Mouse (Mus musculus) monocyte, adult 2 months (primary cell): Measurements from ENCODE around the gene Fbxo28.
"Not testable (repeated sequence)": the region's sequence is repeated elsewhere in the genome, so short reads cannot be mapped to it uniquely, and the experiment has no call there.

Source experiments
- DNase-seq, 2 experiments: peaks; one replicate each; pipeline ENCODE4 v3.0.0; 2022; ENCODE audit warnings: low spot score in 2 of 2, low read depth in 1 of 2

The Fbxo28 gene

DNA sequence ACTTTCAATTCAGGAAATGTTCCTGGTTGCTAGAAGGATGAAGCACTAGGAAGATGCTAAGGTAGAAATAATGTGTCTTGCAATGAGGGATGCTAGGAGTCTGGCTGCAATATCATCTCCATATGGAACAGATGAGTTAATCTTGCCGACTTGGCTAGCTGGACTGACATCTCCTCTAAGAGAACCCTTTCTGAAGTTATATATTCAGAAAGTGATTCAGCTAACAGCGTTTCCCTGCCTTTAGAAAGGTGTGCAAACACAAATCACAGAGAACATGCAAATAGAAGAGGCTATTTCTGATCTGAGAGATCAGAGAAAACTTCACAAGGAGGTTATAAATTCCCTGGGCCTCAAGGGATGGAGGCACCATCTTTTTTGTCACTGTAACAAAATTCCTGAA is 4.4 kb upstream of the Fbxo28 start:
- DNase-seq = no peak

DNA sequence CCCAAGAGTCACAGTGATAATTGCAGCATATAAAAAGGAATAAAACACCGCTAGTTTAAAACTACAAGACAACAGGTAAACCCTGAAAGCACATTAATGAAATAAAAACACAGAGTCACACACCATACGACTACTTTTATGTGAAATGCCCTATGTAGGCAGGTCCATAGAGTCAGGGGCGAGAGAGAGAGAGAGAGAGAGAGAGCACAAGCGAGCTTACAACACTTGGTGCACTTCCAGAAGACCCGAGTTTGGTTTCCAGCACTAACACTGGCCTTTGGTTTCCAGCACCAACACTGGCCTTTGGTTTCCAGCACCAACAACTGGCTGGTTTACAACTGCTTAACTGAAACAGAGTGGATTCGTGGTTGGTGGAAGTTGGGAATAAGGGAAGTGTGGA is 564 bp upstream of the Fbxo28 start:
- no peak for DNase-seq

DNA sequence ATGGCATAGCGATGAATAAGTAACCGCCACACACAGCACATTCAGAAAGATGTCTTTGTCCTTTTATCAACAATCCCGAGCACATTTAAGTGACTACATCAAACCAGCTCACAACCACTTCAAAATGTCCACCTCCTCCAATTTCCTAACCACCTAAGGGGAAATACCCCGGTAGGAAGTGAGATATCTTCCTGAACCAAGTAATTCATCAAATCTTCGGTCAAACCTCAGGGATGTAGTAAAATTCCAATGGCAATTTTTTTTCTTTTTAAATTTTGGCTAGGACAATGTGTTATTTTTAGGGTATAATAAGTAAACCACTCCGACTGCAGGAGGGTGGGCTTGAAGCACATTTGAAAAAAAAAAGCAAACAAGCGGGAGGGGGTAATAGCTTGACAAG is 1.1 kb downstream of the Fbxo28 start:
- no peak for DNase-seq

DNA sequence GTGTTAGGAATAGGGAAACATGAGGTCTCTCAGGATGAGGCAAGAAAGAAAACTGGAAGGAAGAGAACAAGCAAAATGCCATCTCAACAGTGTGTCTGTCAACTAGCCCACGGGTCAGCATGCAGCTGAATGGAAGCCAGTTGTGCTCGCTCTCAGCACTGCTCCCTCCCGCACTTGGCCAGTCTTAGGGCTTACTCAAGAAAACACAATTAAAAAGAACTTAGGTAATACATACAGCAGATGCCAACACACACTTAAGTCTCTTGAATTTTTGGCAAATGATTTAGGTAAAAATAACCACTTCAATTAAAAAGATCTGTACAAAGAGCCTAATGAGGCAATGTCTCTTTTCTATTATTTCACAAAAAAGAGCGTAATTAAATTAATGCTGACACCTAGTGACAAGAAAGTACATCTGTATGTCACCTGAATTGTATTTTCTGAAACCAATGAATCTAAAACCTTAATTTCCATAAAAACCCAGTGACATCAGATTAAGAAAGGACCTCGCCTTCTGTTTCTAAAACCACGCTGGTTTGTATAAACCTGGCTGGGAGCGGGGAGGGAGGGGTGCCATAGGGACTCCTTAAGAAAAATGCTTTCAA is 2.4 kb downstream of the Fbxo28 start:
- DNase-seq = no peak

DNA sequence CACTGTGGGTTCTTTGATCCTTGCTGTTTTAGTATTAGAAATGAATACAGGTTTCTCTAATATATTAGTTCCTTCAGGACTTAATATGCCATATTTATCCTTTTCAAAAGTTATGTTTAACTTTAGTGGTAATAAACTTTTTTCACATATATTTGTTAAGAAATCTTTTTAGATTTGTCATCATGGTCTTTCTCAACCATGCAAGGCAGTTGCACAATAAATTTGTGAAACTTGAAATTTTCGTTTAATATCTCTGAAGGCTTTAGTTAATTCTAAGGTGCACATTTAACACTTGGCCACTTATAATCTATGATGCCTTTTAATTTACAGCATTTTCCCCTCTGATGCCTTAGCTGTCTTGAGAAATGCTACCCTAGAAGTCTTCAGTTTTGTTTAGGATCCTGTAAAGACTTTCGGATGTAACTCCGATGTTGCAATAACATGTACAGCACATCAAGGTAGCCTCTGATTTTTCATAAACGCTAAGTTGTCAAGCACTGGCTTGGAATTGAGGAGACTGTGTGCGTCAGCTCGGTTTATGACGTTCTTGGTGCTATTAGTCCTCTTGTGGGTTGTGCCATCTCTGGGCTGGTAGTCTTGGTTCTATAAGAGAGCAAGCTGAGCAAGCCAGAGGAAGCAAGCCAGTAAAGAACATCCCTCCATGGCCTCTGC is 7.5 kb downstream of the Fbxo28 start:
- no peak for DNase-seq

DNA sequence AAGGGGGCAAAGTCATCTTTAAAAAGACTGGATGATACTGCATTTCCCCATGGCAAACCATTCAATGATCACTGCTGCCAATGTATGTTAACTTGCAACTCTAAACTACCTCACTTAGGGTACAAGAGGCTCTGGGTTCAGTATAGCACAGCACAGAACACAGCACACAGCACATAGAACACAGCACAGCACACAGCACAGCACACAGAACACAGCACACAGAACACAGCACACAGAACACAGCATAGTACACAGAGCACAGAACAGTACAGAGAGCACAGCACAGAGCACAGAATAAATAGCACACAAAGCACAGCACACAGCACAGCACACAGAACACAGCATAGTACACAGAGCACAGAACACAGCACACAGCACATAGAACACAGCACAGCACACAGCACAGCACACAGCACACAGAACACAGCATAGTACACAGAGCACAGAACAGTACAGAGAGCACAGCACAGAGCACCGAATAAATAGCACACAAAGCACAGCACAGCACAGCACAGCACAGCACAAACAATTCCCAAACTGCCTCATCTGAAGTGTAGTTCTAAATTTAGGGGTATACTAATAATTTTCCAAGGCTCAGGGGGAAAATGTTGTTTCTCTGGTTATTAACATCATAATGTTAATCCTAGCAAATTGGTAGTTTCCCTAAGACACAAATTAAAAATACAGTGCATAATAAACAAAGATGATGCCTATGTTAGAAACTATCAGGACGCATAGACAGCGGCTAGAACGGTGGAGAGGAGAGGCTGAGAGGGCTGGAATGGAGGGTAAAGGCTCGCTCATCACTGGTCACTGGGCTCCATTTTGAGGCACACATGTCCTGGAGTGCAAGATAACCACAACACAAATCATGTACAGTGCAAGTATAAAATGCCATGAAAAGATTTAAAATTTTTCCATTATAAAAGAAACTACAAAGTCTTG is 9.1 kb downstream of the Fbxo28 start:
- DNase-seq = no peak

DNA sequence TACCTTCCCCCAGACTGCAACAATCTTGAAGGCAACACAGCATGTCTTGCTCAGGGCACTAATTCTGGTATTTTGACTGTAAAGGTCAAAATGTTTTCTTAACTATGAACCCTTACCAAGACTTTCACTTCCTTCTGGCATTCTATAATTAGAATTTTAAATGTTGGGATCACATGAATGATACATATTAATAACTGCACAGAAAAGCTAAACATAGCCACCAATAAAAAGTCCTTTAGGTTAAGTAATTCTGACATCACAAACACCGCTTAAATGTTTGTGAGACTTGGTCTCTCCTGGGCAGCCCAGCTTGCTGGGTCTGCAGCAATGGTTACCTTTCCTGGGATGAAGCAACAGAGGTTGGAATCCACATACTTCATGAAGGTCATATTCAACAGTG is 15.5 kb downstream of the Fbxo28 start:
- DNase-seq = no peak

DNA sequence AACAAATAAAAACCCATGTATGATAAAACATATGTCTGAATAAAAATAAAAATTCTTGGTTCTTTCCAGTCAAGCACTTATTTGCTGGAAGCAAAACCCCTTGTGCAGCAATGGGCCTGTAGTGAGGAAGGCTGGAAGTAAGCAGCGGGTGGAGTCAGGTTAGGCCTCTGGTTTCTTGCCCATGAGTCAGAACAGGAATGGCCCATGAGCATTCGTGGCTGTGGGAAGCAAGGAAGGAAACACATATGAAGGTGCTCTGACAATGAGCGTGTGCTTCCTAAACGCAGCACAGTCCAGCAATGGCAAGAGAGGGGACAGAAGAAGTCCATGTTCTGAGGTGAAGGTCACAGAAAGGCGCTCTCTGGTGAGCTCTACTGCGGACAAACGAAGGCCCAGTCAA is 16.9 kb downstream of the Fbxo28 start:
- DNase-seq = no peak

DNA sequence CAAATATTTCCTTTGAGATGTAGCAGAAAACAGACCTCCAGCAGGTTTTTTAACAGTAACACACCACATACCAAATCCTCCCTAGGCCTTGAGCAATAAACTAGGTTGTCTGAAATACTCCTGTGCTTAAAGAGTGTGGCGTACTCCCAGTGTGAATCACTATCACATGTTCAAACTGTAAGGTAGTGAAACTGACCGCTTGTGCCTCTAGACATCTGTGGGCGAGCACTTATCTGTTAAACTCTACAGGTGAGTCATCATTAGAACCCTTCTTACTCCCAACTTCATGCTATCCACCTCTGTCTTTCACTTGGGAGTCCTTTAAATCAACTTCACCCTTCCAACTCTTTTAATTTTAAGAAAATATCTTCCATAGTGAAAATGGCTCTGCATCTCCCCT is 18.3 kb downstream of the Fbxo28 start:
- no peak for DNase-seq

DNA sequence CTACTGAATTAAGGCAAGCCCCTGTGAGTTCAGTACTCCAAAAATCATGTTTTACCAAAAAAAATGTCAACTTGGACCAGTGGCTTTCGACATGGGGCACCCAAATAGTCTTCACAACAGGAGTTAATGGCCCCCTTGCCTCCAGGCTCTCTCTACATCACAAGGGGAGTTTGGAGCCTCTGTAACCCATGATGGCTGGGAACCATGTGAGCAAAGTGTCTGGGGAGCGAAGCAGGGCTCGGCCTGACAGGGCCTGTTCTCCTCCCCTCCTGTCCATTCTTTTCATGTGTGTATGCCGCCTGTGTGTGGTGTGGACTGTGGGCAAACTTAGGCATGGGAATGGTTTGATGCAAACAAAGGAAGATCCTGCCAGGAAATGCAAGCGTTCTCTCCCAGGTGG is 27.2 kb downstream of the Fbxo28 start:
- no peak for DNase-seq

DNA sequence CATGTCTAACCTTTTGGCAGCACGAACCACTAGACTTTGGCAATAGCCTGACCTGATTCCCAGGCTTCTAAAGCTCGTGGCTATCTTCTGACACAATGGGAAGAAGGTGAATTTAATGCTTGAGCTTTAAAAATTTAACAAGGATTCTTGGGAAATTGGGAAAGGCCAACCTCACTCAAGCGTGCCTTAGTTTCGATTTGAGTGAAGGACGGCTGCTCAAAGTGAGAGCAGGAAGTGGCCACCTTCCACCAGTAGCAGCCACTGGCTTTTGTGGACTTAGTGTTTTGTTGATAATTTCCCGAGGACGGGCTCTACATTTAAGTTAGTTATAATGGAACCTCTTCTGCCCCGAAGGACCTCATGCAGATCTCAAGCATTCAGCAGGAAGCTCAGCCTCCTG is 28.2 kb downstream of the Fbxo28 start:
- no peak for DNase-seq

DNA sequence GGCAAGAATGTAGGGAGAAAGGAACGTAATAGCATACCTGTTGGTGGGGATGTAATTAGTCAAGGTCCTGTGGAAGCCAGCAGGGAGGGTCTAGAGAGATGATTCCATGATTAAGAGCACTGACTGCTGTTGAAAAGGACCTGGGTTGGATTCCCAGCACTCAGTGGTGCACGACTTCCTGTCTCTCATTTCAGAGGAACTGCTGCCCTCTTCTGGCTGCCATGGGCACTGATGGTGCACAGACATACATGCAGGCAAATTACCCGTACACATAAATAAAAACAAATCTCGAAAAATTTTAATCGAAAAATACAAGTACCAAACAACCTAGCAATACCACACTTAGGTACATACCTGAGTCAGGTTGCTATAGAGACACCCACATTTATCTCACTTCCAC is 30.1 kb downstream of the Fbxo28 start:
- no peak for DNase-seq

DNA sequence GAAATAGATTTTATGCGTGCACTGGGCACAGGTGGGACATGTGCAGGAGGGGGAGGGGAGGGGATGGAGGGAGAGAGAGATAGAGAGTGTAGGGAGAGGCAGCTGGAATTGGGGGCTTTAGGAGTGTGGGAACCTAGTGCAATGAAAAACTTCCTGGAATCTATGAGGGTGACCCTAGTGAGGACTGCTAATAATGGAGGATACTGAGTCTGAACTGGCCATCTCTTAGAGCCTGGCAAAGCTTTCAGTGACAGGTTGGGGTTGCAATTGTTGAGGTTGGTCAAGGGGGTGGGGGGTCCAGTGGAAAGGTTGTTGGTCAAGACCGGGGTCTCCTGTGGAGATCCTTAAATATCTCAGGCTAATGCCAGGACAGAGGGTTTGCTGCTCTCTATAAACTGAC is 31.1 kb downstream of the Fbxo28 start:
- DNase-seq = no peak

DNA sequence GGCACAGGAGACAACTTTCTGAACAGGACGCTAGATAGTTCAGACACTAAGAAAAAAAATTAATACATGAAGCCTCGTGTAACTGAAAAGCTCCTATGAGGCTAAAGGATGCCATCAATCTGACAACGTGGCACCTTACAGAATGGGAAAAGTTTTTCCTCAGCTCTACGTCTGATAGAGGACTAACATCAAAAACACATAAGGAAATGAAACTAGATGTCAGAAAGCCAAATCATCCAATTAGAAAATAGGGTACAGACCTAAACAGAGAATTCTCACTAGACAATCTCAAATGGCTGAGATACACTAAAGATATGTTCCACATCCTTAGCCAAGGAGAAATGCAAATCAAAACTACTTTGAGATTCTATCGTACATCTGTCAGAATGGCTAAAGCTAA is 32.0 kb downstream of the Fbxo28 start:
- DNase-seq = no peak

DNA sequence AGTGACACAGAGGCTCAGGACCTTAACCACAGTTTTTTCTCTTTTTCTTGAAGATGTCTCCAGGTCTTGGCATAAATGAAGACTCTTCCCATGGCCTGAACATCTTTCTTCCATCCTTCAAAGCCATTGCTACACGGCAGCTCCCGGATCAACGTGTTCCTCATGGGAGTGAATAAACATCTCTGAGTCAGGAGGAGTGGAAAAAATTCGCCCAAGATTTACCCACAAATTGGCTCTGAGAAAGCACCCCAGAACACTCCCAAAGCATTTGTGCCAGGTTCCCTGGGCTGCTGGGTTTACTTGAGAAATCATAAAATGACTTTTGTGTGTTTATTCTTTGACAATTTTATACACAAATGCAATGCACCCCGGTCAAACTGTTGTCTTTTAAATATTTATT is 38.5 kb downstream of the Fbxo28 start:
- no peak for DNase-seq

DNA sequence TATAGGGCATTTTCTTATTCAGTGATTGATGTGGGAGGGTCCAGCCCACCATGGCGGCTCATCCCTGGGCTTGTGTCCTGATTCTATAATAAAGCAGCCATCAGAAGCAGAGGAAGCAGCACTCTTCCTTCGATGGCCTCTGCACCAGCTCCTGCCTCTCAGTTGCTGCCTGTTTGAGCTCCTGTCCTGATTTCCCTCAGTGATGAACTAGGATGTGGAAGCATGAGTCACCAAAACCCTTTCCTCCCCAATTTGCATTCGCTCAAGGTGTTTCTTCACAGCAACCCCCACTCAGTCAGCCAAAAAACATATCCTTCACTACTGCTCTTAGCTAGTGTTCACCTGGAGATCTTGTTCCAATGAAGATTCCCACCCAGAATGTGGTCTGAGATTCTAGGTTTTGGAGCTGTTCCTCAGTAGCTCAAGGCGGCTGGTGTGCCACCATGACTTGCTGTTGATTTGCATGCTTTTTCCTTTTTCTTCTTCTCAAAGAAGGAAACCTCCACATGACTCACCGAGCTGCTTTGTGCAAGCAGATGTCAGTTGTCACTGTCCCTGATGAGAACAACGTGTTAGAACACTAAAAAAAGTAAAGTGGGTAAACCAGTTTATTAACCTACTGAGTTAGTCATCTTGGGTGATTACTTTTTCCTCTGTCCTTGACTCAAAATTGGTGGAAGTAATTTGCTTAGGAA is 39.1 kb downstream of the Fbxo28 start:
- DNase-seq = no peak

DNA sequence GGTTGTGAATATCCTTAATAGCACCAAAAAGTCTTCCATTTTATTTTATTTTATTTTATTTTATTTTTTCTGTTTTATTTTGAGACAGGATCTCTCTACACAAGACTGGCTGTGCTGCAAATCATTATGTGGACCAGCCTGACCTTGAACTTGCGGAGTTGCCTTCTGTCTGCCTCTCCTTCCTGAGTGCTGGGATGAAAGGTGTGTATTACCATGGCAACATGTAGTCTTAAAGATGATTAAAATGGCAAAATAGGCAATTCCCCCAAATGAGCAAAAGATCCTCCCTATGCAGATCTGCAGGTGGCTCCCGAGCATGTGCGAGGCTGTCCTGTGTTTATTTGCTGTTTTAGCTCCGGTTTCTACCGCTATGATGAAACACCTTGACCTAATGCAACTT is 43.6 kb downstream of the Fbxo28 start:
- no peak for DNase-seq

DNA sequence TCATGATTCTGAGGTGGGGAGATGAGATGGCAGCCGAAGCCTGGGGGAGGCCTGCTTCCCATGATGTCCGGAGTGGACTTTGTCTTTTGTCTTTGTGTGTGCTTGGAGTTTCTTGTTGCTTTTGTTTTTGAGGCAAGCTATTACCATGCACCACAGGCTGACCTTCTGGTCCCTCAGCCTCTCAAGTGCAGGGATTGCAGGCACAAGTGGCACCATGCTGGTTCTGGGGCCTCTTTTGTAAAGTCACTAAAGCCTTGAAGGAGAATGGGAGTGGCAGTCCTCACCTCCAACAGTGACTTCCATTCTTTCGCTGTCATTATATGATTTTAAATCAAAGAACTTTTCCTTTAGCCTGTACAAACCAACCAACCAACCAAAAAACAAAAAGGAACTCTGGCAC is 44.2 kb downstream of the Fbxo28 start:
- DNase-seq = no peak

DNA sequence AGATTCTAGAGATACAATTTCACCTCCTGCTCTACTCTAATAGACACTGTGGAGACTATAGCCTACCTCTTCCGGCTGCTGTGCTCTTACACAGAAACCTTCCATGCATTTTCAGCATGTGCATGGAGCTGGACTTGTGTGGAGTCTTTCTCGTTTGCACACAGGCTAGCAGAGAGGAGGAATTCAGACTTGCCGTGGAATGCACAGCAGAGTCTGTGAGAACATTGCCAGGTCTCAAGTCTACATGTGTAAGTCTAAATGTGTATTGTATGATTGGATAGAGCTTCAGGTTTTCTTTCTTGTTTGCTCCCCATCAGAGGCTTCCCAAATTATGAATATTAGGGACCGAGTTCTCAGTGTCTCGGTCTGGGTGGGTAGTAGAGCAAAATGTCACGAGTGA is 44.6 kb downstream of the Fbxo28 start:
- DNase-seq = no peak

DNA sequence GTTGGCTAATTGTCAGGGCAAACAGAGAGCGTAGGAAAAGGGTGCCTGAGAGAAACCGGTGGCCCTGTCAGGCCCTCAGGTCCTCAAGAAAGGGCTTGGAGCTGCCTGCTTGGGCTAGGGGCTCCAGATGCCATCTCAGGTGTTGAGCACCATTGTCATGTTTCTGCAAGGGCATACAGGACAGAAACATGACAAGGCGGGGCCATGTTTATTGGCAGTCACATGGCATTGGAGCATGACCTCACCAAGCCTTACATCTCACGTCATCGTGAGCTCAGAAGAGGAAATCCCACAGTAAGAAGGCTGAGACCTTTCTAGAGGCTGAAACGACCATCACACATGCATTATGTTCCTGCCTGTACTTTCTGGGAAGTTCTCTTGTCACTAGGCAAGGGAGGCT is 45.3 kb downstream of the Fbxo28 start:
- no peak for DNase-seq

DNA sequence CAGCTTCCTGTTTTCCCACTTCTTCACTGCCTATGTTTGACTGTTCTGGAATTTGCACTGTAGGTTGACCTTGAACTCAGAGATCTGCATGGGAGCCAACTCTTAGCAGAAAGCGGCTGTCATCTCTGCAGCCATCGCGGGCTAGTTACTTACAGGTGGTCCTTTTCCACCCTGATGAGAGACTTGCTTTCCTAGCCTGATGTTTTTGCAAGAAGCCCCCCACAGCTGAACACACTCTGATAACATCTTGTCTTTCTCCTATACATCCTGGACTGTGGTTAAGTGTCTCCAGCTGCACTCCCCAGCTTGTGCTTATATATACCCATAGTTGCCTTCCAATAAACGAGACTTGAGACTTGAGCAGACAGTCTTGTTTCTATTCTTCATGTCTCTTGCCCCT is 49.1 kb downstream of the Fbxo28 start:
- no peak for DNase-seq

DNA sequence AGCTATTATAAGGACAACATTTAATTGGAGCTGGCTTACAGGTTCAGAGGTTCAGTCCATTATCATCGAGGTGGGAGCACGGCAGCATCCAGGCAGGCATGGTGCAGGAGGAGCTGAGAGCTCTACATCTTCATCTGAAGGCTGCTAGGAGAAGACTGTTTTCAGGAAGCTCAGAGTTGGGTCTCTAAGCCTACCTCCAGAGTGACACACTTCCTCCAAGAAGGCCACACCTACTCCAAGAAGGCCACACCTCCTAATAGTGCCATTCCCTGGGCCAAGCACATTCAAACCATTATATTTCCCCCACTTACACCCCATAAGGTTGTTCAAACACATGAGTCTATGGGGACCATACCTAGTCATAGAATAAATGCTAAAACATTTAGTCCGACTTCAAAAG is 50.7 kb downstream of the Fbxo28 start:
- DNase-seq = not testable (repeated sequence)
